Mouse (Mus musculus) spleen, postnatal 36 days (tissue): ENCODE results near the gene Ifi203.
"Not testable (repeated sequence)": the region's sequence is repeated elsewhere in the genome, so short reads cannot be mapped to it uniquely, and the experiment has no call there.

Experiments
- DNase-seq, 2 experiments: peaks; one replicate each; pipeline ENCODE4 v3.0.0; 2022; ENCODE audit warnings: low spot score in 2 of 2, mixed read lengths in 1 of 2

Gene Ifi203

GRCm38 (mm10) chr1:173941924-173942779 lies at the start of gene Ifi203, which contains the start of gene Mndal:
Gene Ifi203, minus strand, starts transcription at chr1:173942672.
Gene Mndal, minus strand, starts transcription at chr1:173942491.
- DNase-seq = peak; percentile 11 to 33

GRCm38 (mm10) chr1:173982694-173983305 lies 40.3 kb upstream of the Ifi203 start, which contains the start of gene Ifi202b:
Gene Ifi202b, minus strand, starts transcription at chr1:173982744.
- not testable (repeated sequence) for DNase-seq

GRCm38 (mm10) chr1:173981038-173981437 lies 38.6 kb upstream of the Ifi203 start:
- not testable (repeated sequence) for DNase-seq

- peak; percentile 6 to 18 for DNase-seq
Observed at GRCm38 (mm10) chr1:173977622-173978021, 35.1 kb upstream of the Ifi203 start.

GRCm38 (mm10) chr1:173973111-173973510 lies 30.6 kb upstream of the Ifi203 start:
- no peak for DNase-seq

GRCm38 (mm10) chr1:173961491-173961890 lies 19.0 kb upstream of the Ifi203 start:
- DNase-seq = not testable (repeated sequence)

- not testable (repeated sequence) for DNase-seq
Observed at GRCm38 (mm10) chr1:173959998-173960397, 17.5 kb upstream of the Ifi203 start.

GRCm38 (mm10) chr1:173955839-173956527 lies 13.5 kb upstream of the Ifi203 start:
- not testable (repeated sequence) for DNase-seq

GRCm38 (mm10) chr1:173955071-173955796 lies 12.8 kb upstream of the Ifi203 start:
- DNase-seq = no peak

GRCm38 (mm10) chr1:173953563-173953962 lies 11.1 kb upstream of the Ifi203 start:
- DNase-seq = no peak

- DNase-seq = peak; percentile 60 to 62
Observed at GRCm38 (mm10) chr1:173949044-173949443, 6.6 kb upstream of the Ifi203 start.

- peak in 1 of 2 experiments; percentile 1 for DNase-seq
Observed at GRCm38 (mm10) chr1:173942780-173943066, 251 bp upstream of the Ifi203 start.

GRCm38 (mm10) chr1:173941522-173941921 lies 950 bp downstream of the Ifi203 start:
- DNase-seq = not testable (repeated sequence)

- not testable (repeated sequence) for DNase-seq
Observed at GRCm38 (mm10) chr1:173919279-173919678, 23.2 kb downstream of the Ifi203 start.

GRCm38 (mm10) chr1:173914559-173914958 lies 27.9 kb downstream of the Ifi203 start:
- DNase-seq = no peak

GRCm38 (mm10) chr1:173913256-173913791 lies 29.1 kb downstream of the Ifi203 start:
- not testable (repeated sequence) for DNase-seq

GRCm38 (mm10) chr1:173912548-173913255 lies 29.8 kb downstream of the Ifi203 start, which contains the start of gene Ifi211:
Gene Ifi211, minus strand, starts transcription at chr1:173913046.
- DNase-seq = not testable (repeated sequence)

- no peak for DNase-seq
Observed at GRCm38 (mm10) chr1:173911808-173912464, 30.5 kb downstream of the Ifi203 start.

- not testable (repeated sequence) for DNase-seq
Observed at GRCm38 (mm10) chr1:173908390-173908789, 34.1 kb downstream of the Ifi203 start.

- DNase-seq = peak in 1 of 2 experiments; percentile 26
Observed at GRCm38 (mm10) chr1:173905885-173906284, 36.6 kb downstream of the Ifi203 start.
